Mouse (Mus musculus) small intestine, adult 2 months (tissue): ENCODE results near the gene Foxo3.

Experiments used
- CTCF ChIP-seq: fragments of 200-500 bp; IDR thresholded peaks from 2 replicates; pipeline ENCODE4 v1.5.1; 2012; ENCODE audit warnings: low read depth, mild to moderate bottlenecking, control low read depth, inconsistent platforms, low read length, moderate library complexity, mixed read lengths; ENCODE audit not compliant: insufficient replicate concordance, insufficient read length; ENCODE audit errors: extremely low read depth
- POLR2A ChIP-seq: fragments of 200-500 bp; IDR thresholded peaks from 2 replicates; pipeline ENCODE4 v1.6.1; 2012; ENCODE audit warnings: low read depth, mild to moderate bottlenecking, control low read depth, inconsistent platforms, low read length, moderate library complexity

- no peak for TF ChIP-seq CTCF
- TF ChIP-seq POLR2A = no peak
These were observed 87.5 kb downstream of the Foxo3 start for GRCm38 (mm10) chr10:42189037-42189436.
